Mouse (Mus musculus): ENCODE data around the gene Ydjc.

Gene Ydjc

GRCm38 (mm10) chr16:17144339-17144738 is at the start of gene Ydjc:
Gene Ydjc, plus strand, starts transcription at chr16:17144621.
- DNase-seq, result no peak

- no peak for DNase-seq
These were observed 47.5 kb upstream of the Ydjc start for GRCm38 (mm10) chr16:17096938-17097337.

GRCm38 (mm10) chr16:17102630-17103220 is 41.7 kb upstream of the Ydjc start:
- no peak for DNase-seq

- DNase-seq, result no peak
These were observed 39.8 kb upstream of the Ydjc start for GRCm38 (mm10) chr16:17104600-17104999.

- DNase-seq, result peak; percentile 97
These were observed 33.4 kb upstream of the Ydjc start, which contains the start of gene Ppil2 for GRCm38 (mm10) chr16:17110771-17111743. Gene Ppil2, minus strand, starts transcription at chr16:17111257.

GRCm38 (mm10) chr16:17117309-17117799 is 27.1 kb upstream of the Ydjc start:
- DNase-seq, result peak; percentile 91

GRCm38 (mm10) chr16:17121569-17121968 is 22.9 kb upstream of the Ydjc start:
- peak; percentile 85 for DNase-seq

GRCm38 (mm10) chr16:17124119-17124870 is 20.1 kb upstream of the Ydjc start:
- DNase-seq, result no peak

- DNase-seq, result peak; percentile 95
These were observed 19.4 kb upstream of the Ydjc start, which contains the start of gene 2610318N02Rik for GRCm38 (mm10) chr16:17124871-17125520. Gene 2610318N02Rik, minus strand, starts transcription at chr16:17125167.

GRCm38 (mm10) chr16:17127292-17127691 is 17.1 kb upstream of the Ydjc start:
- no peak for DNase-seq

- no peak for DNase-seq
These were observed 13.0 kb upstream of the Ydjc start for GRCm38 (mm10) chr16:17131191-17132088.

- peak; percentile 100 for DNase-seq
These were observed 12.1 kb upstream of the Ydjc start, which contains the start of gene Sdf2l1 for GRCm38 (mm10) chr16:17132089-17132905. Gene Sdf2l1, minus strand, starts transcription at chr16:17132383.

- no peak for DNase-seq
These were observed 11.6 kb upstream of the Ydjc start for GRCm38 (mm10) chr16:17132906-17133200.

- no peak for DNase-seq
These were observed 7.1 kb upstream of the Ydjc start for GRCm38 (mm10) chr16:17137355-17137754.

- DNase-seq, result peak; percentile 96
These were observed 2.4 kb downstream of the Ydjc start, which contains the start of gene Ccdc116 for GRCm38 (mm10) chr16:17146772-17147235. Gene Ccdc116, minus strand, starts transcription at chr16:17147229.

- DNase-seq, result peak; percentile 89
These were observed 3.0 kb downstream of the Ydjc start for GRCm38 (mm10) chr16:17147391-17147929.

- peak; percentile 90 for DNase-seq
These were observed 3.7 kb downstream of the Ydjc start for GRCm38 (mm10) chr16:17148084-17148483.

GRCm38 (mm10) chr16:17150520-17151258 is 6.3 kb downstream of the Ydjc start:
- DNase-seq, result no peak

- peak; percentile 79 for DNase-seq
These were observed 7.5 kb downstream of the Ydjc start for GRCm38 (mm10) chr16:17151874-17152273.

All from heart, adult 11 months (tissue).